Mouse (Mus musculus) retina, postnatal 7 days (tissue): ENCODE data around the gene Itih5.
A peak's percentile ranks its signal among the peaks of the same experiment; 100 is the strongest.

Experiments
- DNase-seq: peaks from one replicate; pipeline ENCODE4 v3.0.0-alpha.2; 2012; ENCODE audit warnings: low read depth, low spot score

Itih5 gene

GRCm38 (mm10) chr2:10261337-10261736 is 108.0 kb downstream of the Itih5 start:
- no peak for DNase-seq

GRCm38 (mm10) chr2:10262722-10263121 is 109.4 kb downstream of the Itih5 start:
- no peak for DNase-seq

GRCm38 (mm10) chr2:10263909-10264489 is 110.6 kb downstream of the Itih5 start:
- DNase-seq = no peak

GRCm38 (mm10) chr2:10265881-10266280 is 112.5 kb downstream of the Itih5 start:
- no peak for DNase-seq

GRCm38 (mm10) chr2:10272604-10273115 is 119.3 kb downstream of the Itih5 start:
- no peak for DNase-seq

GRCm38 (mm10) chr2:10273541-10274050 is 120.2 kb downstream of the Itih5 start:
- DNase-seq = no peak

GRCm38 (mm10) chr2:10276194-10276593 is 122.8 kb downstream of the Itih5 start:
- no peak for DNase-seq

- no peak for DNase-seq
These were observed 130.3 kb downstream of the Itih5 start for GRCm38 (mm10) chr2:10283686-10284085.

- DNase-seq = no peak
These were observed 131.4 kb downstream of the Itih5 start for GRCm38 (mm10) chr2:10284636-10285270.

GRCm38 (mm10) chr2:10285975-10286374 is 132.6 kb downstream of the Itih5 start:
- no peak for DNase-seq

- peak; percentile 58 for DNase-seq
These were observed 134.9 kb downstream of the Itih5 start for GRCm38 (mm10) chr2:10288142-10288831.

- DNase-seq = no peak
These were observed 135.5 kb downstream of the Itih5 start for GRCm38 (mm10) chr2:10288881-10289280.

- DNase-seq = no peak
These were observed 136.7 kb downstream of the Itih5 start for GRCm38 (mm10) chr2:10290115-10290514.

- no peak for DNase-seq
These were observed 140.3 kb downstream of the Itih5 start for GRCm38 (mm10) chr2:10293556-10294206.

- DNase-seq = no peak
These were observed 142.5 kb downstream of the Itih5 start for GRCm38 (mm10) chr2:10295908-10296307.

- DNase-seq = no peak
These were observed 146.9 kb downstream of the Itih5 start for GRCm38 (mm10) chr2:10300244-10300643.

- DNase-seq = no peak
These were observed 147.4 kb downstream of the Itih5 start for GRCm38 (mm10) chr2:10300771-10301170.

GRCm38 (mm10) chr2:10301391-10301790 is 148.0 kb downstream of the Itih5 start:
- no peak for DNase-seq

- no peak for DNase-seq
These were observed 148.6 kb downstream of the Itih5 start for GRCm38 (mm10) chr2:10301997-10302396.

- no peak for DNase-seq
These were observed 151.5 kb downstream of the Itih5 start for GRCm38 (mm10) chr2:10304911-10305310.
